Mouse (Mus musculus): ENCODE measurements around the gene Gm20721.
"Not testable (repeated sequence)": the region's sequence is repeated elsewhere in the genome, so short reads cannot be mapped to it uniquely, and the experiment has no call there.

Gene Gm20721

DNA sequence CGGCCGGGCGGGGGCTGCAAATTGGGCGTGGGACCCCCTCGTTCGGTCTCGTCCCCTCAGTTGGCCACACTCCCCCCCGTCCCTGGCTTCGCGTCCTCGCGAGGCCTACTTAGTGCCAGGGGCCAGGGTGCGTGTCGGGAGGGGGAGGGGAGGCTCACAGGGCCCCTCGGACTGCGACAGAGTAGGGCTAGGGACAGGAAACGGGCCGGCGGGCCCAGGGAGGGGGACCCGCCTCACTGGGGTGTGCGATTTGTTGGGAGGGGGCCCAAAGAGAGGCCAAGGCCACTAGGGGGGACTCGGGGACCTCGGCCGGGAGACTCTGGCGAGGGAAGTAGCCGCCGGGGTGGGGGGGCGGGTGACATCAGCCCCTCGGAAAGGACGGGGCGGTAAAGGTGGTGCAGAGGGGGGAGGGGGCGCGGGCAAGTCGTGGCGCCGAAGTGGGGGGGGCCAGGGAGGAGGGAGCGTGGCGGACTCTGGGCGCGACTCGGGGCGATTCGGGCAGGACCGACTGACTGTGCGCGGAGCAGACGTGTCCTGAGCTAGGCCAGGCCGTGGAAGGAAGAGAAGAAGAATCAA, 15.8 kb downstream of the Gm20721 start:
- DNase-seq (ENCODE audit: inconsistent age in 2 of 2, low spot score in 1 of 2), result peak; percentile 87 to 95

DNA sequence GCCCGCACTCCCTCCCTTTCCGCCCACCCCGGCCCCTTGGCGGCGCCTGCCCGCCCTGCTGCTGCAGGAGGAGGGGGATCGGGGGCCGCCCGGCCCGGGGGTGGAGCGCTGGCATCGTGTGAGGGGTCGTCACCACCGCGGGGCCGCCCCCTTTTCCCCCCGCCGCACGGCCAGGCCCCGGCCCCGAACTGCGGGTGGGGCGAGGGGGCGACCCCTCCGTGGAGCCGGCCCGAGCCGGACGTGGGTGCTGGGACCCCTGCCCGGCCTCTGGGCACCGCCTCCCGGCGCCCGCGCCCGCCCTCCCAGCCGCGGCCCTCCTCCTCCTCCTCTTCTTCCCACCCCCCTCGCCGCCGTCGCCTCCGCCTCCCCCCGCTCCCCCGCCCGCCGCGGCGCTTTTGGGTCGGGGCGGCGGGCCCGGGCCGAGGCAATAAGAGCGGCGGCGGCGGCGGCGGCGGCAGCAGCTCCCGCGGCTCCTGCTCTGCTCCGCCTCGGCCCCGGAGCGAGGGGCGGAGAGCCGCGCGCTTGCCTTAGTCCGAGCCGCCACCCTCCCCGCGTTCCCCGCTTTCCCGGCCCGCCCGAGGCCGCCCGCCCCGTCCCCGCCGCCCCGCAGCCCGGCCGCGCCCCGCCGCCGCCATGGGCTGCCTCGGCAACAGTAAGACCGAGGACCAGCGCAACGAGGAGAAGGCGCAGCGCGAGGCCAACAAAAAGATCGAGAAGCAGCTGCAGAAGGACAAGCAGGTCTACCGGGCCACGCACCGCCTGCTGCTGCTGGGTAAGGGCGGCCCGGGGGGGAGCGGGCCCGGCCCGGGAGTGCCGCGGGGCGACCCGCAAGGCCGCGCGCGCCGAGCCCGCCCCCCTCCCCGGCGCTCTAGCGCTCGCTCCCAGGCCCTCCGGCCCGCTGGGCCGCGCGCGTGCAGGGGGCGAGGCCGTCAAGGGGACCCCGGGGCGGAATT, 16.6 kb downstream of the Gm20721 start:
- DNase-seq (ENCODE audit: inconsistent age in 2 of 2, low spot score in 1 of 2), result peak; percentile 92 to 97

DNA sequence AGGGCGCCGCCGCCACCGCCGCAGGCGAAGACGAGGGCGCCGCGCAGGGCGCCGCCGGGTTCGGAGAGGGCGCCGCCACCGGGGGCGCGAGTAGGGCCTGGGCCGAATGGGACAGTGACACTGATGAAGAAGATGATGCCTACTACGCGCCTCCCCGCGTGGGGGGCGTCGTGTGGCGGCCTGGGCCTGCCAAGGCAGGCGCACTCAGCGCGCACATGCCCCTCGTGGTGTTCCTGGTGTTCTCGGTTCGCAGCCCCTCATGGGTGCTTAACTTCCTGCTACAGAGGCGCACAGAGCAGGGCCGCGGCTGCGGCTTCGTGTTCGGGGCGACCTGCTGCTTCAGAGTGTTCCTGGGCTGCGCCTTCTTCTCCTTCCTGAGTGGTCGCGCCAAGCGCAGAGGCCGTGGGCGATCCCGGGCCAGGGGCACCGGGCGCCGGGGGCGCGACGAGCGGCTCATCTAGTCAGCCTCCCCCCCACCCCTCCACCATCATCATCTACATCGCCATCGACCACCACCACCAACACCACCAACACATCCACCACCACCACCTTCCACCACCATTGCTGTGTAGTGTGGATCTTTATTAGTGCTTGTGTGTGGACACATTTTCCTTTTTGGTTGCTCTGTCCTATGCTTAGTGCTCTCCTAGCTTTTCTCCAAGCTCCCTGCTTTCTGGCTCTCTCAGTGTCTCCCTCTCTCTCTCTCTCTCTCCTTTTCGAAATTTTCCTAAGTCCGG, 17.4 kb downstream of the Gm20721 start:
- DNase-seq (ENCODE audit: inconsistent age in 2 of 2, low spot score in 1 of 2), result peak; percentile 69 to 83

DNA sequence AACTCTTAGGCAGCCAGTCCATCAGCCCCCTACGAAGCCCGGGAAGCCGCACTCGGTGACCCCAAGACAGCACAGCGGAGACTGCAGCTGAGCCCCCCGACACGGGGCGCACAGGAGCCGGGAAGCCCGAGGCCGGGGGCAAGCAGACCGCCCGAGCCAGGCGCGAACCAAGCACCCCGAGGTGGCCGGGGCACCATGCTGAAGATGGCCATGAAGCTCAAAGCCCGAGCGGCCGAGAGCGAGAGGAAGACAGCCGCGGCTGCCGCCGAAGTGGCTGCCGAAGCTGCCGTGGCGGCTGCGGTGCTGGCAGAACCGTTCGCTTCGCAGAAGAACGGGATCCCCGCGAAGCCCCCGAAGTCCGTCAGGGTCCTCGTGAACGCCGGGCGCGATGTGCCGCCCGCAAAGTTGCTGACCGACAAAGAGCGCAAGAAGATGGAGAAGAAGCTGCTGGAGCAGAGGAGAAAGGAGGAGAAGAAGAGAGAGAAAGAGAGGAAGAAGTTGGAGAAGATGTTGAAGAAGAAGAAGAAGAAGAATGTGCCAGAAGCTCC, 18.1 kb downstream of the Gm20721 start:
- peak; percentile 62 to 74 for DNase-seq (ENCODE audit: inconsistent age in 2 of 2, low spot score in 1 of 2)

DNA sequence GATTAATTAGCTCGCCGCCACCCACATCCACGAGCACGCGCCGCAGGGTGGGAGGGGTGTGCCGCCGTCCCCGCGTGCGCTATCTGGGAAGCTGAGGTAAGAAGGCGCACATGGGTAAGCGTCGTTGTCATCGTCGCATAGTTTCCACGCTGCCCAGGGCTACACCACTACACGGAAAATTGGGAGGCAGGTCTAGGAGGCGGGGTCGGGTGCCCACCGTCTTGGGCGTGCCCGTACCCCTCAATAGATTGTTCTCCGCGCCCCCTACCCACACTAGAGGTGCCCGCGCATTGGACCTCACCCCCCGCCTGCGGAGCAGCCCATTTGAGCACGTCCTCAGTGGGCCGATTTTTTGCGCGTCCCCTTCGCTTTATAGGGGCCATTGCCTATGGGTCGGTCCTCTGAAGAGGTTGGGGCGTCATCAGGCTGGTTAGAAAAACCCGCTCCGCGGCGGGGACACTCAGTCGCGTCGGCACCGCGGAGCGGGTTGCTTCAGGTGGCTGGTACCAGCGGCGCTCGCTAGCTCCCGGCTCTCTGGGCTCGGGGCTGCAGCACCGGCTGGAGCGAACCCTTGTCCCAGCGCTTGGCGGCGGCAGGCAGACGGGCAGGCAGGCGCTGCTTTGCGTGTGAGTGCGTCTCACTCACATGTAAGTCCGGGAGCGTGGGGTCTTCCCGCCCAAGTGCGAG, 19.1 kb downstream of the Gm20721 start:
- peak; percentile 87 to 95 for DNase-seq (ENCODE audit: inconsistent age in 2 of 2, low spot score in 1 of 2)

DNA sequence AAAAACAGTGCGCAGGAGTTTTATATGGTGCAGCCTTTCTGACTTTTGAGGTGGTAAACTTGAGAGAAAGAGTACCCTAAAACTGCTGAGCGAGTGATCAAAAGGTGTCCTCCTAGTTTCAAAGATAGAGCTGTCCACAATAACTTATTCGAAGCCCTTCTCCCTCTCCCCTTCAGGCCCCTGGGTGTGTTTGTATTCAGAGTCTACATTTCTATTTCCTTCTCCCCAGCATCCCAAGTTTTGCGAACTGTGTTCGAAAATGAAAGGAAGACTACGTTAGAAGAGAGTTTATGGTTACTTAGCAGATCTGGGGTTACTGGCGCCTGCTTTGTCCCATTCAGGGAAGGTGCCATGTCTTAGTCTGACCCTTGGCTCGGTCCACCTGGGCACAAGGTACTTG, 20.0 kb downstream of the Gm20721 start:
- peak in 1 of 2 experiments; percentile 60 for DNase-seq (ENCODE audit: inconsistent age in 2 of 2, low spot score in 1 of 2)

DNA sequence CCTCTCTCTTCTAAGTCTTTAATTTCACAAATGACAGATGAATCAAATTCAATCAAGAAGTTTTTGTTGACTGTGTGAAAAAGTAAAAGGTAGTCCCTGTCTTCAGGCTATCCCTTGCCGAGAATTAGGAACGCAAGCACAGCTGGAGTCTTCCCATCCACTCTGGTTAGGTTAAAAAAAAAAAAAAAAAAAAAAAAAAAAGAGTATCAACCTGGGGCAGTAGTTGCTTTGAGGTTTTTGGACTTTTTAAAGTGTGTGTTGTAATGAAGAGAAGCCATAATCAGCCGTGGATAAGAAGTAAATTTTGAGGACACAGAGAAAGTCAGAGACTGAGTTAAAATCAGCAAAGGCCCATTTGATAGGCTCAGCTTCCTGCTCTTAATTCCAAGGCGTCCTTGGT, 20.5 kb downstream of the Gm20721 start:
- no peak for DNase-seq (ENCODE audit: inconsistent age in 2 of 2, low spot score in 1 of 2)

DNA sequence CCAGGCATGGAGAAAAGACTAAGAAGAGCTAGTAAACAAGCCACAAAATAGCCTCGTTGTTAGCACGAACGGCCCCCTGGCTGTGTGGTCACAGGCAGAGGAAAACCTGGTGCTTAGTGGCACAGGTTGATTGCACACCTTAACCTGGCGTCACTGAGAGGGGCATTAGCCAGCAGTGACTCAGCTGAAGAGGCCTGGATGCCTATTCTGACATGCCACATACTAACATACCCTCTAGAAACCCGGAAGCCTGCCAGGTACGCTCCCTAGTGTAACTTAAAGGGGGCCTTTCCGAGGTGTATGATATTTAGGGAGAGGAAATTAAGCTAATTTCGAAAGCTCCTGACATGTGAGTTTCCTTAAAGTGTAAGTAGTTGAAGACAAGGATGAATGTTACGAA, 29.9 kb downstream of the Gm20721 start:
- no peak for DNase-seq (ENCODE audit: inconsistent age in 2 of 2, low spot score in 1 of 2)

DNA sequence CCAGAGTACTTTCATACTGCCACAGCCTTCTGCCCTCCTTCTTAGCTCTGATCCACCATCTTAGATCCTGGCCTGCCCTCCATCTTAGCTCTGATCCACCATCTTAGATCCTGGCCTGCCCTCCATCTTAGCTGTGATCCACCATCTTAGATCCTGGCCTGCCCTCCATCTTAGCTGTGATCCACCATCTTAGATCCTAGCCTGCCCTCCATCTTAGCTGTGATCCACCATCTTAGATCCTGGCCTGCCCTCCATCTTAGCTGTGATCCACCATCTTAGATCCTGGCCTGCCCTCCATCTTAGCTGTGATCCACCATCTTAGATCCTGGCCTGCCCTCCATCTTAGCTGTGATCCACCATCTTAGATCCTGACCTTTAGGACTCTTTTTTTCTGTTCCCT, 31.1 kb downstream of the Gm20721 start:
- not testable (repeated sequence) for DNase-seq (ENCODE audit: inconsistent age in 2 of 2, low spot score in 1 of 2)

DNA sequence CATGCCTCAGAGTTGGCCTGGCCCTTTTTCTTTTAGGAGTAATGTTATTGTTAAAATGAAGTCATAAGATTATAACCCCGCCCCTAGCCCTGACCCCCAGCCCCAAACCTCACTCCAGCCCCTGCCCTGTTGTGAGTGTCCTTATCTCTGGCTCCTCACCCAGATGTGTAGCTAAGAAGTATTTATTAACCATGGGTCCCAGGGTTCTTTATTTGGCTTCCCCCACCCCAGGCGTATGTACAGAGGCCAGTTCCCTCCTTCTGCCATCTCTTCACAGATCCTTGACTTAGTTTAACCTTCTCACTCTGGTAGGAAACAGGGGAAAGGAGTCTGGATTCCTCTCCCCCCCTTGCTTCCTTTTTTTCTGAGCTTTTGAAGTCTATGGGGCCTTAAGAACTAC, 33.9 kb downstream of the Gm20721 start:
- no peak for DNase-seq (ENCODE audit: inconsistent age in 2 of 2, low spot score in 1 of 2)

DNA sequence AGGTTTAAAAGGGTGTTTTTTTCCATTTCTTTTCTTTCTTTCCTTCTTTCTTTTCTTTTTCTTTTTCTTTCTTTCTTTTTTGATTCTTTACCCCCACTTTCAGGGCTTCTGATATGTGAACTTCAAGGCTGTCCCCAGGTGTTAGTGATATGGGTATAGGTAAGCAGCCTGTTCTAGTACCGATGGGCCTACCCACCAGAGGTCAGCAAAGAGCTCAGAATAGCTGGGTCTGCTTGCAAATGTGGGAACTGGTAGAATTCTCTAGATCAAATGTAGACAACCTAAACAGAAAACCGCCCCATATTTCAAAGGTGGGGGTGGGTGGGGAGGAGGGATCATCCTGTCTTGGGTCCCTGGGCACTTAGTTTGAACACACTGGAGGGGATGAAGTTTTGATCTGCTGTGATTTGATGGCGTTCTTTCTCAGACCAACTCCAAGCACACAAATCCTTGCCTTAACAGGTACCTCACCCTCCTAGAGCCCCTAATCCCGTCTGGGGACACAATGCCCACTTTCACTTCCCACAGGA, 34.3 kb downstream of the Gm20721 start:
- DNase-seq (ENCODE audit: inconsistent age in 2 of 2, low spot score in 1 of 2), result peak; percentile 73 to 93

DNA sequence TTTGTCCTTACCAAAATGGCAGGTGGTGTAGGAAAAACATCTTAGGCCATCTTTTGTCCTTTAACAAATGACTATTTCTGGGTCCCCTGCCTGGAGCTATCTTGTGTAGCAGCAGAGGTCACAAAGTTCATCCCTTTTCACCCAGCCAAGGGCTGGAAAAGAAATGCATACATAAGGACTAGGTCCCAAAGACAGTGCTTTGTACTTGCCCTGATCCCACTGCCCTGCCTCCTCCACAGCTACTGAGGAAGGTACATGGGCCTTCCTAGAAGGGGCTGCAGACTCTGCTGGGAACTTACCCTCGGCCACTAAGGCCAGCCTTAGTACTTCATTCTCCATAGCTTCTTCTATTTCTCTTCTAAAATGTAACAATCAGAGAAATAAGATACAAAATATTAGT, 34.9 kb downstream of the Gm20721 start:
- DNase-seq (ENCODE audit: inconsistent age in 2 of 2, low spot score in 1 of 2), result no peak

DNA sequence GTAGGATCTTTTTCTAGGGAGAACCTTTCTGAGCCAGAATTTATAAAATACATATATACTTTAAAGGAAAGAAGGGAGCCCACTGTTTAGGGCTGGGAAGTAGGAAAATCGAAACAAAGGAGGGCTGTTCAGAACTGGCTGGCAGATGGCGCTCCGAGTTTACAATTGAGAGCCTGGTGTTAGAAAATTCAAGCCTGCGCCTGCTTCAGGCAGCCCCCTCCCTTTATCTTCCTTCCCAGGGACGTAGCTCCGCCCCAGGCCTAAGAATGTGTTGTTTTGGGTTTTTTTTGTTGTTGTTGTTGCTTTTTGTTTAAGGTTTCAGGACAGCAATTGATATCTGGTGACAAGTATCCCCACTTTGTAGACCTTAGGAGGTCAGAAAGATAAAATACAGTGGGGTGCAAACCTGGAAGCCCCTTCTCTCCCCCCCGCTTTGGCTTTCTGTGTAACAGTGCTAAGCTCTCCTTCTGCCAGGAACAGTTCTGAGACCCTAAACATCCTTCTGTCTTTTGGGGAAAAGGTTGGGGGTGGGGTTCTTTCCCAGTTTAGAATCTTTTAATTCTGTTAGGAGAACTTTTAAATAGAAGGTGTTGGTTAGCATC, 35.5 kb downstream of the Gm20721 start:
- DNase-seq (ENCODE audit: inconsistent age in 2 of 2, low spot score in 1 of 2), result peak in 1 of 2 experiments; percentile 84

DNA sequence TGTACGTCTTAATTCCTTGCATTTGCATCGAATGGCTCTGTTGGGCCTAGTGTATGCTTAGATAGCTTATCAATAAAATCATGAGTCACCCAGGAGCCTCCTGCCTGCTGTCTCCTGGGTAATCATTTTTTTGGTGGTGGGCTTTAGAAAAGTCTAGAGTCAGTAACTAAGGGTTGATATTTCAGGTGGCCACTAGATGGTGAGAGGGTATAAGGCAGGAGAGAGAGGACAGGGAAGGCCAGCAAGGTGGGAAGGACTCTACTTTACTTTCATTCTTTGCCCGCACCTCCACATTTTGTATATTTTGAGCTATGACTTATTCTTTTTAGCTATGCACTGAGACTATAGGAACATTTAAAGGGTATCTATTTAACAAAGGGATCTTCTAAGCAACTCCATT, 38.6 kb downstream of the Gm20721 start:
- DNase-seq (ENCODE audit: inconsistent age in 2 of 2, low spot score in 1 of 2), result no peak

DNA sequence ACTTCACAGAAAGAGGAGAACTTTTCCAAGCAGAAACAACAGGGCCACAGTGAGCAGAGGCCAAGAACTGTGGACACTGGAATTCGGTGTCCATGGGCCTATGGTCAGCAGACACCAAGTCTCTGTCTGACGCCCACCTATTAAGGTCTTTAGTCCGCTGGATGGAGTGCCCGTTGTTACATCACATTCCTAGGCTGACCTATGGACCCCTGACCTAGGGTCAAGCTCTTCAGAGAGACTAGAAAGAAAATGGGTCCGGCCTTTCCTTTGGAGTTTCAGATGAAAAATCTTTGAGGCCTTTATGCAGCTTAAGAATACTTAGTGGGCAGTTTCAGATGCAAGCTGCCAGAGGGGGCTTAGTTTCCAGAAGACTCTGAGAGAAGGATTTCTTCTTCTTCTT, 40.9 kb downstream of the Gm20721 start:
- no peak for DNase-seq (ENCODE audit: inconsistent age in 2 of 2, low spot score in 1 of 2)

DNA sequence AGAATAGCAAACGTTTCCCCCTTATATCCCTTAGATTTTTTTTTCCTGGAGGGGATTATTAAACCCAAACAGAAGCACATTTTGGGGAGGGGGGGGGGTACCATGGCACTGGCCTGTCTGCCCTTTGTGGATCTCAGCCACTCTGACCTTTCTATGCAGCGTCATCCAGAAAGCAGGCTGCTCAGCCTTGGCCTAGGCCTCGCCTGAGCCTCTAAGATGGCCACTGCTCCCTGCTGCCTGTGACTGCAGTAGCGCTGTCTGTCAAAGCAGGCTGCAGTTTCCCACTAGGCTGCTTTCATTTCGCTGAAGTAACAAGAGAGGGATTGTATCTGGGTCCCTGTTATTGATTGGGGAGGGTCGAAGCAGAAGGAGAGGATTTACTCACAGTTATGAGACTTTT, 44.0 kb downstream of the Gm20721 start:
- DNase-seq (ENCODE audit: inconsistent age in 2 of 2, low spot score in 1 of 2), result no peak

DNA sequence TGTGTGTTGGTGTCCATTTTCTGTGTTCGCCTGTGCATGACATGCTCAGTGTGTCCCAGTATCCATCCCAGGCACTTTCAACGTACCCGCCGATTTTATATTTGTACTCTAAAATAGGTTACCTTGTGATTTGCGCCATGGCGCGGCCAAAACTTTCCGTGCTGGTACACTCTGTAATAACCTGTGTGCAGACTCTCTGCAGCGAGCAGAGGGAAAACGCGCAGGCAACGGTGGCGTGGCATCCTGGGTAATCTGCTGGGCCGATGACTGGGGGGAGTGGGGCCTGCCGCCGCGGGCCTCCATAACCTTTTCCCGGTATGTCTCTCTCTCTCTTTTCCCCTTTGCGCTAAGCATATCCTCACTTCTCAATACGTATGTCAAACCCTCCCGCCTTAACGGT, 45.8 kb downstream of the Gm20721 start:
- DNase-seq (ENCODE audit: inconsistent age in 2 of 2, low spot score in 1 of 2), result no peak

DNA sequence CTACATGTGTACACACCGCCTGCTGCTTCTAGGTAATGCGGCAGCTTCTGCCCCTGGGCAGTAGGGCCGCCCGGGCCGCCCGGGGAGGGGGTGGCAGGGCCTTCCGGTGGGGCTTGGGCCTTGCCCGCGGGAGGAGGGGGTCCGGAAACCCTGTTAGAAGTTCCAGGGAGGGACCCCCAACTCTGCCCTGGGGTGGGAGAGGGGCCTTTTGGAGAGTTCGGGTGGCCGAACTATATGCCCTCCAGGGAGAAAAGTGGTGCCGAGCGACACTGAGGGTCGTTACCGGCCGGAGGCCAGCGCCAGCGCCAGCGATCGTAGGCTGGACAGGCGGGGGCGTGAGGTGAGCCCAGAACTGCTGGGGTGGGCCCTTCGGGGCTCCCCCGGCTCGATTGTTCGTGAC, 46.3 kb downstream of the Gm20721 start:
- no peak for DNase-seq (ENCODE audit: inconsistent age in 2 of 2, low spot score in 1 of 2)

DNA sequence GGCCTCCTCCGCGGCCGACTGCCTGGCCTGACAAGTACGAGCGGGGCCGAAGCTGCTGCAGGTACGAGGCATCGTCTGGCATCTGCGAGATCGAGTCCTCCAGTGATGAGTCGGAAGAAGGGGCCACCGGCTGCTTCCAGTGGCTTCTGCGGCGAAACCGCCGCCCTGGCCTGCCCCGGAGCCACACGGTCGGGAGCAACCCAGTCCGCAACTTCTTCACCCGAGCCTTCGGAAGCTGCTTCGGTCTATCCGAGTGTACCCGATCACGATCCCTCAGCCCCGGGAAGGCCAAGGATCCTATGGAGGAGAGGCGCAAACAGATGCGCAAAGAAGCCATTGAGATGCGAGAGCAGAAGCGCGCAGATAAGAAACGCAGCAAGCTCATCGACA, 46.7 kb downstream of the Gm20721 start:
- DNase-seq (ENCODE audit: inconsistent age in 2 of 2, low spot score in 1 of 2), result no peak

DNA sequence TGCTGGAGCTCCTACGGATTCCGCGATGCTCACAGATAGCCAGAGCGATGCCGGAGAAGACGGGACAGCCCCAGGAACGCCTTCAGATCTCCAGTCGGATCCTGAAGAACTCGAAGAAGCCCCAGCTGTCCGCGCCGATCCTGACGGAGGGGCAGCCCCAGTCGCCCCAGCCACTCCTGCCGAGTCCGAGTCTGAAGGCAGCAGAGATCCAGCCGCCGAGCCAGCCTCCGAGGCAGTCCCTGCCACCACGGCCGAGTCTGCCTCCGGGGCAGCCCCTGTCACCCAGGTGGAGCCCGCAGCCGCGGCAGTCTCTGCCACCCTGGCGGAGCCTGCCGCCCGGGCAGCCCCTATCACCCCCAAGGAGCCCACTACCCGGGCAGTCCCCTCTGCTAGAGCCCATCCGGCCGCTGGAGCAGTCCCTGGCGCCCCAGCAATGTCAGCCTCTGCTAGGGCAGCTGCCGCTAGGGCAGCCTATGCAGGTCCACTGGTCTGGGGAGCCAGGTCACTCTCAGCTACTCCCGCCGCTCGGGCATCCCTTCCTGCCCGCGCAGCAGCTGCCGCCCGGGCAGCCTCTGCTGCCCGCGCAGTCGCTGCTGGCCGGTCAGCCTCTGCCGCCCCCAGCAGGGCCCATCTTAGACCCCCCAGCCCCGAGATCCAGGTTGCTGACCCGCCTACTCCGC, 47.3 kb downstream of the Gm20721 start:
- DNase-seq (ENCODE audit: inconsistent age in 2 of 2, low spot score in 1 of 2), result peak in 1 of 2 experiments; percentile 39

Data from adrenal gland, adult (tissue).